Mouse (Mus musculus) left cerebral cortex, postnatal 36 days (tissue): ENCODE results near the gene Zdhhc20. TPM values are rescaled to one million over a fixed set of nuclear protein-coding genes. Genes with fewer than 3 reads are reported as not detected.
A peak's percentile ranks its signal among the peaks of the same experiment; 100 is the strongest.
"Not testable (repeated sequence)": the region's sequence is repeated elsewhere in the genome, so short reads cannot be mapped to it uniquely, and the experiment has no call there.

Experiments
- DNase-seq, 2 experiments: peaks; one replicate each; pipeline ENCODE4 v3.0.0; 2021 to 2022; ENCODE audit warnings: low spot score in 2 of 2, mixed read lengths in 1 of 2
- intact Hi-C: fragments of 180-260 bp; cut with DNase I; formaldehyde crosslinking; loops from one replicate; pipeline ENCODE4 v1.15.1; 2025
- total RNA-seq, 2 experiments: library from RNA; stranded (reverse); gene quantifications; 2 replicates each; pipeline ENCODE4 v1.2.3; 2021

Zdhhc20 gene
- total RNA-seq, 2 experiments from 2014 or later, result 31.0 to 42.4 TPM

- DNase-seq, intact Hi-C loops: not testable (repeated sequence)
These were observed 42.0 kb downstream of the Zdhhc20 start for GRCm38 (mm10) chr14:57848061-57848460.

- intact Hi-C loops, result no loop called here
These were observed 45.5 kb downstream of the Zdhhc20 start for GRCm38 (mm10) chr14:57844535-57844934.

GRCm38 (mm10) chr14:57835157-57835556 is 54.9 kb downstream of the Zdhhc20 start:
- intact Hi-C loops, result no loop called here

More at GRCm38 (mm10) chr14:57844535-57844934, 45.5 kb downstream of the Zdhhc20 start:
- DNase-seq, result no peak

GRCm38 (mm10) chr14:57833526-57833925 is 56.5 kb downstream of the Zdhhc20 start:
- no peak for DNase-seq
- intact Hi-C loops, result no loop called here

More at GRCm38 (mm10) chr14:57835157-57835556, 54.9 kb downstream of the Zdhhc20 start:
- no peak for DNase-seq

GRCm38 (mm10) chr14:57827284-57827683 is 62.8 kb downstream of the Zdhhc20 start:
- DNase-seq, result no peak
- intact Hi-C loops, result no loop called here

GRCm38 (mm10) chr14:57825788-57826751 is 64.0 kb downstream of the Zdhhc20 start, which contains the start of the genes Ska3 and Mrpl57:
Gene Ska3 (minus strand): TSS chr14:57826185.
Gene Mrpl57 (plus strand): TSS chr14:57826234.
- peak; percentile 91 to 93 for DNase-seq
- intact Hi-C loops, result no loop called here

- no peak for DNase-seq
- intact Hi-C loops, result no loop called here
These were observed 69.2 kb downstream of the Zdhhc20 start for GRCm38 (mm10) chr14:57820839-57821238.

- DNase-seq, result peak in 1 of 2 experiments; percentile 22
- intact Hi-C loops, result no loop called here
These were observed 78.2 kb downstream of the Zdhhc20 start for GRCm38 (mm10) chr14:57811844-57812243.

- DNase-seq, result no peak
- intact Hi-C loops, result no loop called here
These were observed 79.2 kb downstream of the Zdhhc20 start for GRCm38 (mm10) chr14:57810886-57811285.

- no peak for DNase-seq
- intact Hi-C loops, result loop anchor here (10.0 kb wide), 1 partner anchor 106 kb away; no protein-coding TSS in a partner anchor
These were observed 81.5 kb downstream of the Zdhhc20 start for GRCm38 (mm10) chr14:57808558-57808957.

- intact Hi-C loops, result loop anchor here (10.0 kb wide), 1 partner anchor 111 kb away; no protein-coding TSS in a partner anchor
These were observed 86.3 kb downstream of the Zdhhc20 start for GRCm38 (mm10) chr14:57803731-57804130.

GRCm38 (mm10) chr14:57797991-57798931 is 91.8 kb downstream of the Zdhhc20 start, which contains the start of gene Sap18:
Gene Sap18 (plus strand): TSS chr14:57798180.
- intact Hi-C loops, result loop anchor here (5.0 to 10.0 kb wide), 2 partner anchors 51 to 113 kb away; partner anchors contain the start of gene Gm49361

More at GRCm38 (mm10) chr14:57803731-57804130, 86.3 kb downstream of the Zdhhc20 start:
- DNase-seq, result no peak

GRCm38 (mm10) chr14:57797551-57797950 is 92.5 kb downstream of the Zdhhc20 start:
- intact Hi-C loops, result loop anchor here (5.0 to 10.0 kb wide), 2 partner anchors 50 to 113 kb away; partner anchors contain the start of gene Gm49361
- peak; percentile 6 to 8 for DNase-seq

More at GRCm38 (mm10) chr14:57797991-57798931, 91.8 kb downstream of the Zdhhc20 start, which contains the start of gene Sap18:
- peak; percentile 96 to 97 for DNase-seq

GRCm38 (mm10) chr14:57791171-57791570 is 98.9 kb downstream of the Zdhhc20 start:
- intact Hi-C loops, result loop anchor here (10.0 kb wide), 1 partner anchor 106 kb away; no protein-coding TSS in a partner anchor

GRCm38 (mm10) chr14:57789759-57790158 is 100.3 kb downstream of the Zdhhc20 start:
- intact Hi-C loops, result loop anchor here (10.0 kb wide), 1 partner anchor 105 kb away; no protein-coding TSS in a partner anchor
- DNase-seq, result no peak

More at GRCm38 (mm10) chr14:57791171-57791570, 98.9 kb downstream of the Zdhhc20 start:
- no peak for DNase-seq

- DNase-seq, result no peak
- intact Hi-C loops, result no loop called here
These were observed 100.8 kb downstream of the Zdhhc20 start for GRCm38 (mm10) chr14:57789311-57789710.

- DNase-seq, result no peak
- intact Hi-C loops, result no loop called here
These were observed 102.7 kb downstream of the Zdhhc20 start for GRCm38 (mm10) chr14:57787406-57787805.
